Mouse (Mus musculus) lung, postnatal 0 days (tissue): ENCODE measurements around the gene Pacrg.

Source experiments
- CTCF ChIP-seq: IDR thresholded peaks from 2 replicates; pipeline ENCODE4 v1.5.1; 2016; ENCODE audit warnings: antibody characterized with exemption, mild to moderate bottlenecking
- EP300 ChIP-seq: IDR thresholded peaks from 2 replicates; pipeline ENCODE4 v1.6.1; 2016; ENCODE audit warnings: antibody characterized with exemption, mild to moderate bottlenecking, control low read depth

DNA sequence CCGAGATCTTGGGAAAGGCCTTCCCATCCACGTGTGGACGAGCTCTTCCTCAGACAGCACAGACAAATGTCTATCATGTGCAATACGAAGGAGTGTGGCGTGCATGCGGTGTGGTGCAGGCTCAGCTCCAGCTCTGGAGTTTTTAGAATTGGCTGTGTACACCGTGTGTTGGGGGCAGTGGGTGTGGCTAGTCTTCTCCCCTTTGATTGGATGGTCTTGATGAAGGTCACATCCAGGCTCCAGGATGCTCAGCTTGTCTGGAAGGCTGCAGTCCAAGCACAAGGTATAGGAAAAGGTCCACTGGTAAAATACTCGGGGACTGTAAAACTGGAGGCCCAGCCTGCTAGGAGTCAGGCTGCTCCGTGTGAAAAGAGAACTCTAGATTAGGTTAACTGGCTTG, 450.4 kb downstream of the Pacrg start:
- no peak for TF ChIP-seq CTCF
- no peak for TF ChIP-seq EP300
